Mouse (Mus musculus) heart, adult 18-20 months (tissue): ENCODE results near the gene Wipi2. TPM values are rescaled to one million over a fixed set of nuclear protein-coding genes. Genes with fewer than 3 reads are reported as not detected.

Experiments used
- DNase-seq, 2 experiments: peaks; one replicate each; pipeline ENCODE4 v3.0.0; 2021 to 2022; ENCODE audit warnings: mixed read lengths in 1 of 2
- total RNA-seq, 2 experiments: library from RNA; stranded (reverse); gene quantifications; 2 replicates each; pipeline ENCODE4 v1.2.3; 2021

Wipi2 gene
- total RNA-seq, 2 experiments from 2014 or later: 35.7 to 38.8 TPM

DNA sequence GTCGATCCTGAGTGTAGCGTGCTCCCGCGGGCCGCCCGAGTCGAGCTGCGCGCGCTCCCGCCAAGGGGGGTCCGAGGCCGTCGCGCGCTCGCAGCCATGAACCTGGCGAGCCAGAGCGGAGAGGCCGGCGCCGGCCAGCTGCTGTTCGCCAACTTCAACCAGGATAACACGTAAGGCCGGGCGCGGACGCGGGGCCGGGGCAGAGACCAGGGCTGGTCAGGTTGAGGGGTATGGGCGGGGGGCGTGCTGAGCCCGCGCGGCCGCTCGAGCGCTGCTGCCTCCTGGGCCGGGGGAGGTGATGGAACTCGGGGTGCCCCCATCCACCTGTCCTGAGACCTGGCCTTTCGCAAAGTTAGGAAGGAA is 2.1 kb downstream of the Wipi2 start:
- no peak for DNase-seq

DNA sequence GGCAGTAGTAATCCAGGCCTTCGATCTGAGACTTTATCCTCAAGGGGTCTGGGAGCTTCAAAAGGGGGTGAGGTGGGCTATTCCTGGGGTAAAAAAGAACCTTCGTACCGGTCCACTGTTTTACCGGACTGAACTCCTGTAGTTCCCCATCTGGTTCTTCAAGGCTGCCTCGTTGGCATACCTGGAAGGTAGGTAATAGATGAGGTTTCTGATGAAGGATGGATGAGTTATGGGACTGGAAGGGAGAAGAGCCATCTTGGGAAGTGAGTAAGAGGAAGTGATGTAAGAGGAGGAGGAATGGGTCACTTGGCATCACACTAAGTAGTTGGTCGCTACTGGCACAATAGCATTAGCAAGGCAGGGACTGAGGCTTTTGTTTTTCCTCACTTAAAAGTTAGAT is 2.7 kb downstream of the Wipi2 start:
- DNase-seq: peak; percentile 9 to 29

DNA sequence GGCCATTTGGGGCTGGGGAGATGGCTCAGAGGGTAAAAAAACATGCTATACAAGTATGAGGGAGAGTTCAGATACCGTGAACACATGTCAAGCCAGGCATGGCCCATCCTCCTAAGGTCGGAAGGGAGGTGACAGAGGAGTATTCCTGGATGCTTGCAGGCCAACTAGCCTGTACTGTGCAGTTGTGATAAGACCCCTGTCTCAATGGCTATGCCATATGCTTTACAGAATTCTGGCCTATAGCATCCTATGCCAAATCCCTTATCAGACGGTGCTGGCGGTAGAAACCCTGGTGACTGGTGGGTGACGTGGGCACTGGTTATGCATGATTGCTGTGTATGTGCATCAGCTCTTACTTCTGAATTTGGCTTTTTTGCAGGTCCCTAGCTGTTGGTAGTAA is 10.3 kb downstream of the Wipi2 start:
- DNase-seq: no peak

- DNase-seq: no peak
Observed at GRCm38 (mm10) chr5:142640088-142640487, 12.6 kb downstream of the Wipi2 start.

- DNase-seq: no peak
Observed at GRCm38 (mm10) chr5:142641331-142642051, 14.0 kb downstream of the Wipi2 start.

DNA sequence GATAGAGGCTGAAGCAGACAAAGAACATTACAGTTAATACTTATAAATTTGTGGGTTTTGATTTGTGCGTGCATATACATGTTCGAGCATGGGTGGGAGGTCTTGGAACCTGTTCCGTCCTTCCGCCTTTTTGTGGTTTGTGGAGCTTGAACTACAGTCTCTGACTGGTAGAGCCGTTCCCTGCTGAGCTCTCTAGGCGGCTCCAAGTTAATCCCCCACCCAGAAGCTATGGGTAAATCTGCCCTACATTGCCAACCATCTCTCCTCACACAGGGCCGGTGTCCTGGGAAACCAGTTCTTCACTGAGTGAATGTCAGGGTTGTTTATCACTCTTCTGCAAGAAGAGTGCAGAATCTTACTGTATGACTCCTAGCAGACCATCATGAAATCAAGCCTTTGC is 20.7 kb downstream of the Wipi2 start:
- no peak for DNase-seq

DNA sequence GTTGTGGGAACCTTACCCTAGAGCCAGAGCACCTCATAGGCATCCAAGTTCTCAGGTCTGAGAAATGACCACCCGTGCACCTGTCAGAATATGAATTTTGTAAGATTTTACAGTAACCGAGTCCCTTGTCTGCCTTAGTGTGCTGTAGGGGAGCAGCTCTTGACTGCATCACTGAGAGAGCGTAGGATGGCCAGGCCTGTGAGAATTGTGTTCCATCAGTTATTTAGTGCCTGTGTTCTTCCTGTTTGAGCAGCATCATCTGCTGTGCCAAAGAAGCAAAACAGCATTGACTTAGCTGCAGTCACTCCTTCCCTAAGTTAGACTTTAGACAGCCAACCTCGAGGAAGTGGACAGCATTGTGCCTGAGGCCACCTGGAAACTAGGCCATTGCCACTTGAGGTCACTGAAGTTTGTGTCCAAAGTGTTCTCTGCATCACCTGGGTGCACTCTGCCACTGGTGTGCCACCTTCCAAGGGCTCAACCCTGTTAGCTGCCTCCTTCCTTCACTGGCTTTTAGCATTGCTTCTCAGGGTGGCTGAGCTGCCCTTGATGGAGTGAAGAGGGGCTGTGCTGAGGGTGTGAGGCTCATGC is 22.1 kb downstream of the Wipi2 start:
- no peak for DNase-seq

- no peak for DNase-seq
Observed at GRCm38 (mm10) chr5:142650390-142650789, 22.9 kb downstream of the Wipi2 start.

GRCm38 (mm10) chr5:142650794-142651497 is 23.4 kb downstream of the Wipi2 start:
- DNase-seq: no peak

DNA sequence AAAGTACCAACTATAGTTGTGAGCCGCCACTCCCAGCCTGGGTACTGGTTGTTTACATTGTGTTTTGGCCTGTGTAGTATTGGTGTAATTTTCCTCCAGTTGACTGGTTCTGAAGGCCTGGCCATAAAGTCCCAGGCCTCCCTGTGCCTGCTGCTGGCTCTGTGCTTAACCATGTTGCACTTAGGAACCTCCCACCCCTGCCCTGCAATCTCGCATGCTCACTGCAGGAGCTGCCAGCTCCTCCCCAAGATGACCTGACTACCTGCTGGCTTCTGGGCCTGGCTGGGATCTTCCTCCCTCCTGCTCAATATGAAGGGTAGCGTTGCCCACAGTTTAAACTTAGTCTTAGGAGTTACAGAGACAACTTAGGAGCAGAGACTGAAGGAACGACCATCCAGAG is 24.8 kb downstream of the Wipi2 start:
- no peak for DNase-seq

DNA sequence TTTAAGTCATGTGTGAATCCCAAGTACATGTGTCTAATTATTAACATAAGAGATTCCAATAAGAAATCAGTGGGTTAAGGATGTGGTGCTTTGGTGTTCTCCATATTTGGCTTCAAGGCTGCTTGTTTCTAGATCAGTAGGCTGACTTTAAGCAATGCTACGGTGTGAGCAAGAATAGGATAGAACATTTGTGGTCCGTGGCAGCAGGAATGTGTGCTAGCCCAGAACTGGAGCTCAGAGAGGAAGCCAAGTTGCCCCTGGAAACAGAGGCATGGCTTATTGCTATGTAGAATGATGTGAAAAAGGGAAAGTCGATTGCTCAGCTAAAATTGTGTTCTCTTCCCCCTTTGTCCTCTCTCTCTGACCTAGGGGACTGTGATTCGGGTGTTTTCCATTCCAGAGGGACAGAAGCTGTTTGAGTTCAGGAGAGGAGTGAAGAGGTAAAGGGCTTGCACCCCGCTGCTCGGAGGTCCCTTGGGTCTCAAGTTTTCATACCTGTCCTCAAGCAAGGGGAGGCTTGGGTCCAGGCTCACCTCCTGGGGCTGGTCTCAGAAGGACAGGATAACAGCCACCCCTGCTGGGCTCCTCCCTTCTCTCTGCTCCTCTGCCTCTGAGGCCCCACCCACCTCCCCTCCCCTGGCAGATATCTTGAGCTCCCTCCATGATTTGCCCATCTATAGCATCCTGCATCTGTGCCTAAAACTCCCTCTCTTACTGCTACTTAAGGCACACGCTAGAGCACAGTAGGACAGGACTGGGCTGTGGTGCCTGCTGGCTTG is 33.3 kb downstream of the Wipi2 start:
- DNase-seq: no peak

DNA sequence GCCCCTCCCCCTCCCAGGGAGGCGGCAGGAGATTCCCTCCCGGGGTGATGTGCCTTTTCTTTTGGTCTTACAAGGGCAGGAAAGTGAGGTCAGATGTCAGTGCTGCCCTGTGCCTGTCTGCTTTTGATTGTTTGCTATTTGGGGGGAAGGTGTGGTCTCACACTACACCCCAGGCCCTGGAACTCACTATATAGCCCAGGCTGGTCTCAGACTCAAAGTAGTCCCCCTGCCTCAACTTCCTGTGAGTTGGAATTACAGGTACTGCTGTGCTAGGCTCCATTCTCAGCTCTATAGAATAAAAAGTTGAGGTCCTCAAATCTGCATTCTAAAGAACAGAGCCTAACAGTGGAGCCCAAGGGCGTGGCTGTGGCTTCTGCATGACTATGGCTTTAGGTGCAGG is 40.4 kb downstream of the Wipi2 start:
- DNase-seq: no peak

DNA sequence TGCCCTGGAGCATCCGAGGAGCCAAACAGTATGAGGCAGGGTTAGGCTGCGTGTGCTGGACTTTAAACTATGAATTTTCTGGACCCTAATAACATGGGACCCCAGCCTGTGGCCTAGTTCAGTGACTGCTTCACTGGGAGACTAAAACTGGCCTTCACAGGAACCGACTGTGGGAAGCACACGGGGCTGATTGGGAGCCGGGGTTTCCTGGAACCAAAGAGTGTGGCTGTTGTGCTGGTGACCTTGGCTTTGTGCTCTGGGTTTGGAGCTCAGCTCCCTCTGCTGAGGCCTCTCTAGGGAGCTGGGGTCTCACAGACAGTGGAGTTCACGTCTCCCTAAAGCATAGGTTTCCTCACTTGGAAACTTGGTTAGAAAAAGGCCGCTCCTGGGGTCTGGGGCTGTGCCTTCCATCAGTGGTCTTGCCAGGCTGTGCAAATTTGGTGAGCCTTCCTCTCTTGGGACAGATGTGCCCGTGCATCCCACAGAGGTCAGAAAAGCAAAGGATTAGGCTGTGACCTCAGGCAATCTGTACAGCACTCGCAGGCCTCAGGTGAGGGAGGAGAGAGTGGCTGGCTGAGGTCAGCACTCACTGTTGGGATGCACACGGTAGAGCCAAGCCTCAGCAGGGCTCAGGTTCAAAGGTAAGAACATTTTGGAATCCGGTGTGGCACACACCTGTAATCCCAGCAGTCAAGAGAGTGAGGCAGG is 41.2 kb downstream of the Wipi2 start:
- no peak for DNase-seq

GRCm38 (mm10) chr5:142669726-142670125 is 42.2 kb downstream of the Wipi2 start:
- DNase-seq: no peak

DNA sequence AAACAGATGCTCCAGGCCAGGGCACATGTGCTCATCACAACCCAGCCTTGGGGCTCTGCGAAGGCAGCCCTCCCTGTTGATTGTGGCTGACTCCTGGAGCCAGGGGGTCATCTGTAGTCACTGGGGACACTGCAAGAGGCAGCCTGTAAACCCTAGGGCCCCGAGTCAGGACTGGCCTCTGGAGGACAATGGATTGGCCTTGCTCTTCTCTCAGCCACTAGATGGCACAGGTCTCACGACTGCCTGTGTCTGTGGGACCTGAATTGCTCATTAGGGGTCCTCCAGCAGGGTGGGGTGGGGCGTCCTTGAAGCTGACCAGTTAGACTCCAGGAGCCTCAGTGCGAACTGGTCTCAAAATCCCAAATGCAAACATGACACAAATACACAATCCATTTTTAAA is 45.6 kb downstream of the Wipi2 start:
- DNase-seq: no peak

DNA sequence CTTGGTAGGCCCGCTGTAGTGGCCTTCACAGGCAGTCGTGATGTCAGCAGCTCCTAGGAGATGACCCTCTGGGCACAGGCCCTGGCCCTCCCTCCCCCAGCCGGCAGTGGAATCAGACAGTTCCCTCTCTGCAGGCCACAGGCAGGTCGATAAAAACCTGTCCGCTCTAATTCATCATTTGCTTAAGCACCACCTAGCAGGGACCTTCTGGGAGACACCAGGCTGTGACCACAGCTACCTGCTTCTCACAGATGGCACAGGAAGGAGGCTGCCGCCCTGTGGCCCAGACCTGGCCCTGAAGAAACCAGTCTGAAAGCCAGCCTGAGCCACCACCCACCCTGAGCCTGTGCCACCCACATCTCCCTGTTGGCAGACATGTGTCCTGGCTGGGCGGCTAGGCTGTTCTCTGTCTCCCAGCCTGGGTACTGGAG is 50.7 kb downstream of the Wipi2 start:
- no peak for DNase-seq

- DNase-seq: no peak
Observed at GRCm38 (mm10) chr5:142679065-142679464, 51.6 kb downstream of the Wipi2 start.

DNA sequence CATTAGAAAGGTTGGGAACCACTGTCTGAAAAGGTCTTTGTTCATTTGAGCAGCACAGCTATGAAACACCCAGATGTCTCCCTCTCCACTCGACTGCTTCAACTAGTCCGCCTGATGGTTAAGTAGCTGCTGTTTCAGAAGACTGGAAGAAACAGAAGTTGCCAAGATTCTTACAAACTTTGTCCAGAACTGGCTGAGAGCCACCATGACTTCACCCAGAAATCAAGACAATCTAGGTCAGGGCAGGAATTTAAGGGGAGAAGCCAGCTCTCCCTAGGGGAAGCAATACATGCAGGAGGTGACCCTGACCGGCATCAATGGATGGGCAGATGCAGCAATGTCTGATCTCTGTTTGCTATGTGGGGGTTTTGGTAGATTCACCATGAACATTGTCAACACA is 54.4 kb downstream of the Wipi2 start:
- DNase-seq: no peak

- DNase-seq: no peak
Observed at GRCm38 (mm10) chr5:142682529-142682928, 55.0 kb downstream of the Wipi2 start.

- DNase-seq: no peak
Observed at GRCm38 (mm10) chr5:142688866-142689265, 61.4 kb downstream of the Wipi2 start.

GRCm38 (mm10) chr5:142690343-142690742 is 62.8 kb downstream of the Wipi2 start:
- DNase-seq: no peak

DNA sequence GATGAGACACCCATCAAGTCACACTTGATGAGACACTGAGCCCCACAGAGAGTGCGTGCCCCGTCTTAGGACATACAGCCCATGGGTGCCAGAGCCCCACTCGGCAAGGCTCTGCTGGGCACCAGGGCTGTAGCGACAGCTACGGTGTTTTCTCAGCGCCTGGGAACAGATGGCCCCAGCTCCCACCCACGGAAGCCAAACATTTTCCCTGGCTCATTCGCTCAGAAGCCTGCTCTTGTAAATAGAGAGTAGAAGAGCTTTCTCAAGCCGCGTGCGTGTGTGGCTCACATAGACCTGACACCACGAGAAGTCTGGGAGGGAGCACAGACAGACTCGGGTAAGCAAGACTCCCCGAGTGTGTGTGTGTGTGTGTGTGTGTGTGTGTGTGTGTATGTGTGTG is 64.8 kb downstream of the Wipi2 start, which contains the start of gene Slc29a4:
Gene Slc29a4 (plus strand): TSS at position 265 of the 400 bp plus-strand sequence.
- no peak for DNase-seq
